Mouse (Mus musculus) urinary bladder, postnatal 14 days (tissue): Measurements from ENCODE around the gene 5430403G16Rik.
"Not testable (repeated sequence)": the region's sequence is repeated elsewhere in the genome, so short reads cannot be mapped to it uniquely, and the experiment has no call there.

Experiments
- DNase-seq: peaks from one replicate; pipeline ENCODE4 v3.0.0; 2021; ENCODE audit warnings: low spot score

Gene 5430403G16Rik

DNA sequence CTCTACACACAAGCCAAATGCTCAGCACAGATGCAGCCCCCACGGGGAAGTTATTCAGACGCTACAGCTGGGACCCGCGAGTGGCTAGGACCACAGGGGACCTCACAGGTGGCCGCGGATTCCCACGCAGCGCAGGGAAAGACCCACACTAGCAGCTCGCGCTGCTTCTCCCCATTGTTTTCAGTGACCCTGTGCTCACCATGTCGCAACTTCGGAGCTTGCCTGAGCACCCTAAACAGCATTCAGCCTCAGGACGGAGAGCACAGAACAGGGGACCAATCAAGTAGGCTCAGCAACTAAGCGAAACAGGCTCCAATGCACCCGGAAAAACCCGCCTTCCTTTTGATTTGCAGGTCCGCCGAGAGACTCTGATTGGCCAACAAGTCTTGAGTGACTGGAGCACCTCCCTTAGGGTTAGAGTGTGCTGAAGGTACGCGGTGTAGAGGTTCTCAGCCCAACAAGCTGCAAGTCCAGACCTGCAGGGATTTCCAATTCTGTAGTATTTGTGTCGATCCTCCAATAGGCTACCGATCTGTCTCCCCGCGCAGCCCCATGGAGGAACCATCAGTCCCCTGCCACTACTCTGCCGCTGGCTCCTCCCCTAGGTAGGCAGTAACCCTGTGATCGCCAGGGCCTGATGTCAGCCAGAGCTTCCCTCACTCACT lies at the start of gene 5430403G16Rik:
5430403G16Rik (minus strand) TSS at position 505 of the 665 bp plus-strand sequence.
- peak; percentile 78 for DNase-seq

DNA sequence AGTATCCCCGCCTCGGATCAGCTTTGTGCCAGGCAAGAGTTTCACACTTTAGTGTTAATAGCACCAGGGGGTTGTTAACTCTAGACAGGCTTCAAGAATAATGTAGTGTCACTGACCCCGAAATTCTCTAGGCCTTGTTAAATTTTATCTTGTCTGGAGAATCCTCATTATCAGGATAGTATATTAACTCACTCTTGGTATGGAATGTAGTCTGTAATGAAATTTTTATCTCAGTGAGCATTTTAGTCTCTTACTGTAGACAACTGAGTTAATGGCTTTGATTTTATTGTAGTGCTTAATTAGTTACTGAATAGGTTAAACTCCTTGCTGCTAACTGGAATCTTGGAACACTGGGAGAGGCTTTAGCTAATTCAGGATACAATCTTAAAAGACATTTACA lies 26.5 kb upstream of the 5430403G16Rik start:
- DNase-seq = not testable (repeated sequence)

DNA sequence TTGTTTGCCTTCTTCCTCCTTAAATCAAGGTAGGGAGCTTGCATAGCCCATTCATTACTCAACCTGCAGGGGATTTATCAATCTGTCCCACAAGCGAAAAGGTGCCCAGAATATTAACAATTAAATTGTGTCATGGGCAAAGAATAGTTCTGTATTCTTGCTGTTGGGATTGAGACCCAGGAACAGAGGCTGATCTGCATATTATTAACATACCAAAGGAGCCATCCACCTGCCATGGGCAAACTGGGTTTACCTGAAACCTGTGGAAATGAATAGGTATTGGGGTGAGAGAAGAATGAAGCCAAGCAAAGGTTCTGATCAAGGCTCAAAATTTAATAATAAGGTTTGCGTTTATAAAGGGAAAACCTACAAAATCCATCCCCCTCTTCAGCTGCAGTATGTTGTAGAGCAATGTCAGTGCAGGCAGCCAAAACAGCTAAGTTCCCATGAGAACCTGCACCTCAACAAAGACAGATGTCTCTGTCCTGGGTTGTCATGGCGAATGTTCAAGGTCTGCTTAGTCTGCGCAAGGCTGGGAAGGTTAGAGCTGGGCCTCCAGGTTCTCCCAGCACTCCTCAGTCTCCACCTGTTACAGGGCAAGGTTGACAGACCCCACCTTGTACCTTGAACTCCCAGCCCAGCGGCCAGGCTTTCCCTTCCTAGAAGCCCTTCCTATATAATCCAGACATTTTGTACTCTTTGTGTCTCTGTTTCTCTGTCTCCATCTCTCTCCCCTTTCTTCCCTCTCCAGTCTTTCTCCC lies 544 bp upstream of the 5430403G16Rik start:
- not testable (repeated sequence) for DNase-seq

DNA sequence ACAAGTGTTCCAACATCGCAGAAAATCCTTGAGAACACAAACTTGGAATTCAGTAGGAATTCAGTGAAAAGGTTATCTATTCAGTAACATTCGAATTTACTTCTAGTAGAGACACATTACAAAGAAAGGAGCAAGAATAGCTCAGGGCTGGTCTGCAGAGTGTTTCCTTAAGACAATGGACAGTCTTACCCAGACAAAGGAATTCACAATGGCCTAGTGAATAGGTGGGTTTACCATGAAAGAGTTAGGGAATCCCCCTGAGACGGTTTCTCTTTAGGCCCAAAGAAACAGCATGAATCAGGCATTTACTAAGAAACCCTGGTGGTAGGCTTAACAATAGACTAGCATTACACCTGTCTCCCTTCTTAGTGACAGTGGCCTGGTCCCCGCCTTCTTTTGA lies 7.9 kb downstream of the 5430403G16Rik start:
- DNase-seq = no peak
